Mouse (Mus musculus) heart, postnatal 0 days (tissue): Measurements from ENCODE around the gene Mdga2. TPM values are rescaled to one million over a fixed set of nuclear protein-coding genes. Genes with fewer than 3 reads are reported as not detected.

Source experiments
- ATAC-seq: fragments of 200-750 bp; cut with Nextera tagmentation; 2 replicates; pipeline ENCODE4 v1.8.0; 2017; ENCODE audit warnings: low read depth, moderate number of reproducible peaks, moderate library complexity; ENCODE audit not compliant: insufficient read depth
- DNase-seq: peaks from one replicate; pipeline ENCODE4 v3.0.0-alpha.2; 2016; ENCODE audit warnings: low spot score
- H3K27ac ChIP-seq: fragments of 300-500 bp; sonication (generic); 2 replicates; pipeline ENCODE4 v1.5.1; 2014; ENCODE audit warnings: low read depth, mild to moderate bottlenecking
- H3K27me3 ChIP-seq: fragments of 300-500 bp; sonication (generic); 2 replicates; pipeline ENCODE4 v1.6.1; 2014; ENCODE audit warnings: low read length, mixed read lengths; ENCODE audit not compliant: control insufficient read depth, insufficient read depth
- H3K36me3 ChIP-seq: fragments of 300-500 bp; sonication (generic); replicated peaks from 2 replicates; pipeline ENCODE4 v1.6.1; 2014; ENCODE audit warnings: low read length, mixed read lengths; ENCODE audit not compliant: control insufficient read depth, insufficient read depth
- H3K4me1 ChIP-seq: fragments of 300-500 bp; sonication (generic); 2 replicates; pipeline ENCODE4 v1.6.1; 2014; ENCODE audit warnings: antibody characterized with exemption; ENCODE audit not compliant: control insufficient read depth, insufficient read depth
- H3K4me2 ChIP-seq: fragments of 300-500 bp; sonication (generic); 2 replicates; pipeline ENCODE4 v1.6.1; 2014; ENCODE audit warnings: low read depth, mild to moderate bottlenecking, low read length, moderate library complexity
- H3K4me3 ChIP-seq: fragments of 300-500 bp; sonication (generic); 2 replicates; pipeline ENCODE4 v1.5.1; 2014; ENCODE audit warnings: low read depth, low read length
- H3K9ac ChIP-seq: fragments of 300-500 bp; sonication (generic); replicated peaks from 2 replicates; pipeline ENCODE4 v1.6.1; 2014; ENCODE audit warnings: low read depth, low read length, mixed read lengths
- H3K9me3 ChIP-seq: fragments of 300-500 bp; sonication (generic); replicated peaks from 2 replicates; pipeline ENCODE4 v1.6.1; 2016; ENCODE audit warnings: low read length; ENCODE audit not compliant: control insufficient read depth
- CTCF ChIP-seq: IDR thresholded peaks from 2 replicates; pipeline ENCODE4 v1.5.1; 2016; ENCODE audit warnings: antibody characterized with exemption, control low read depth, low read depth
- EP300 ChIP-seq: IDR thresholded peaks from 2 replicates; pipeline ENCODE4 v1.6.1; 2016; ENCODE audit warnings: antibody characterized with exemption, low read depth
- WGBS: fragments of 180-500 bp; shearing (Covaris S2); extraction: QIAGEN DNeasy Blood & Tissue Kit; methylation state at CpG from one replicate; pipeline ENCODE4 v1.1.7; 2014; 5-methylcytosine and 5-hydroxymethylcytosine counted together
- polyA plus RNA-seq: library from polyadenylated mRNA; unstranded; fragments of >200 nt; fragmentation: Nextera tagmentation; extraction: Ambion mirVana; gene quantifications from 2 replicates; pipeline ENCODE4 v1.2.1, GENCODE M21; 2015
- total RNA-seq: library from RNA; depleted of rRNA; stranded (reverse); fragments of >200 nt; gene quantifications from 2 replicates; pipeline ENCODE4 v1.2.3, GENCODE M21; 2014; ENCODE audit warnings: low replicate concordance

Mdga2 gene
- total and polyA plus RNA-seq, 2 experiments from 2014 or later: 0.16 to 0.19 TPM

DNA sequence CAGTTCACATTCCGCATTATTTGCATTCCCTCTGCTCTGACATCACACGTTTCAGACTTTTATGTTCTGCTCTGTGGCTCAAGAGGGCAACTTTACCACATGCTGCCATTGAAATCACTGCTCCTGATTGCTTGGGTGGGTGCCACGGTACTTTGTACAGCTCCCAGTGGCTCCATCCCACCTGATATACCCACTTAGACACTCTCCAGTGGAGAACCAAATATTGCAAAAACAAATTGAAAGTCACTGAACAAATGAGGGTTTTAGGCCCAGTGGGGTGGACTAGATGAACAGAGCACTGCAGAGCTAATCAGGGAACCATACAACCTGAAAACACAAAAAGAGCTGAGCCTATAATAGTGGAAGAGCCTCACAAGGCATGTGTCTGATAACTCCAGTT is 268.2 kb downstream of the Mdga2 start:
- Histone ChIP-seq H3K4me1 (no peaks in the 10 kb centered on the region), H3K27me3 (no peaks in the 10 kb centered on the region), H3K36me3 (no peaks in the 10 kb centered on the region), H3K27ac (no peak overlapping the region), H3K9me3 (no peaks in the 10 kb centered on the region), H3K4me3 (no peak overlapping the region), H3K9ac (no peak overlapping the region), H3K4me2 (no peak overlapping the region)
- DNase-seq (no peak), ATAC-seq (no peak)
- 41% methylated on average over 3 of the region's 3 CpGs for WGBS
- TF ChIP-seq EP300: no peak
- TF ChIP-seq CTCF: no peak

- no peak overlapping the region for H3K27ac ChIP-seq
- TF ChIP-seq EP300 (no peak), CTCF (no peak)
- H3K9ac ChIP-seq: no peak overlapping the region
- no peaks in the 10 kb centered on the region for H3K9me3 ChIP-seq
- DNase-seq (no peak), ATAC-seq (no peak)
- H3K4me3 ChIP-seq: no peak overlapping the region
- 77% methylated on average over 5 of the region's 5 CpGs for WGBS
- no peak overlapping the region for H3K4me2 ChIP-seq
- no peaks in the 10 kb centered on the region for H3K36me3 ChIP-seq
- no peaks in the 10 kb centered on the region for H3K4me1 ChIP-seq
- no peaks in the 10 kb centered on the region for H3K27me3 ChIP-seq
Observed at GRCm38 (mm10) chr12:66915741-66916140, 306.6 kb downstream of the Mdga2 start.

- Histone ChIP-seq H3K9ac (no peak overlapping the region), H3K27ac (no peak overlapping the region), H3K9me3 (no peaks in the 10 kb centered on the region), H3K36me3 (no peaks in the 10 kb centered on the region), H3K27me3 (no peaks in the 10 kb centered on the region), H3K4me1 (no peaks in the 10 kb centered on the region), H3K4me3 (no peak overlapping the region), H3K4me2 (no peak overlapping the region)
- WGBS: 70% methylated on average over 4 of the region's 4 CpGs
- no peak for ATAC-seq
- TF ChIP-seq CTCF: no peak
- no peak for TF ChIP-seq EP300
- DNase-seq: no peak
Observed at GRCm38 (mm10) chr12:66899366-66899765, 323.0 kb downstream of the Mdga2 start.

- H3K4me1 ChIP-seq: no peaks in the 10 kb centered on the region
- DNase-seq (no peak), ATAC-seq (no peak)
- H3K9me3 ChIP-seq: no peaks in the 10 kb centered on the region
- no peak overlapping the region for H3K9ac ChIP-seq
- 88% methylated on average over 3 of the region's 3 CpGs for WGBS
- H3K36me3 ChIP-seq: no peaks in the 10 kb centered on the region
- no peak overlapping the region for H3K4me2 ChIP-seq
- TF ChIP-seq CTCF: no peak
- no peak for TF ChIP-seq EP300
- no peak overlapping the region for H3K4me3 ChIP-seq
- H3K27ac ChIP-seq: no peak overlapping the region
- no peaks in the 10 kb centered on the region for H3K27me3 ChIP-seq
Observed at GRCm38 (mm10) chr12:66896790-66897189, 325.6 kb downstream of the Mdga2 start.

DNA sequence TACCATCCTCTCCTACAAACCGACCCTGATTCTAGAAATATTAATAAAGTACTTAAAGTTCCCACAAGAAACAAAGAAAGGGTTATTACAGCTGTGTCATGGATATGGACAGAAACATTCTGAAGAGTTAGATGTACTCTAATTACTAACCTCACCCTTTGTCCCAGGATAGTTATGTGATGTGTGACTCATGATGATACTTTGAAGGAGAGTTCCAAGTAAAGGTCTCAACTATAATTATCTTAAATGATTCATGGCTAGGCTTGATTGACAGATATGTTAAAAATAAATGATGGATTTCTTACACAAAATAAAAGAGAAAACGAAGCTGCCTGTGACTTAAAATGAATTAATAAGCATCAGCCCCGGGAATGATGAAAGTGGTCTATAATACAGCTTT is 332.1 kb downstream of the Mdga2 start:
- H3K4me2 ChIP-seq: no peak overlapping the region
- DNase-seq (no peak), ATAC-seq (no peak)
- H3K27me3 ChIP-seq: no peaks in the 10 kb centered on the region
- H3K4me1 ChIP-seq: no peaks in the 10 kb centered on the region
- WGBS: 61% methylated on average over 3 of the region's 3 CpGs
- no peaks in the 10 kb centered on the region for H3K9me3 ChIP-seq
- no peak overlapping the region for H3K9ac ChIP-seq
- TF ChIP-seq CTCF: no peak
- no peak overlapping the region for H3K4me3 ChIP-seq
- H3K36me3 ChIP-seq: no peaks in the 10 kb centered on the region
- no peak overlapping the region for H3K27ac ChIP-seq

GRCm38 (mm10) chr12:66889276-66889675 is 333.1 kb downstream of the Mdga2 start:
- WGBS: 76% methylated on average over 3 of the region's 3 CpGs
- H3K9me3 ChIP-seq: no peaks in the 10 kb centered on the region

More at GRCm38 (mm10) chr12:66889276-66889675, 333.1 kb downstream of the Mdga2 start:
- no peaks in the 10 kb centered on the region for H3K27me3 ChIP-seq
- TF ChIP-seq EP300 (no peak), CTCF (no peak)
- ATAC-seq (no peak), DNase-seq (no peak)
- H3K4me3 ChIP-seq: no peak overlapping the region
- H3K4me1 ChIP-seq: no peaks in the 10 kb centered on the region
- no peak overlapping the region for H3K4me2 ChIP-seq
- no peaks in the 10 kb centered on the region for H3K36me3 ChIP-seq
- no peak overlapping the region for H3K27ac ChIP-seq
- no peak overlapping the region for H3K9ac ChIP-seq
